Mouse (Mus musculus) kidney, embryonic 16.5 days (tissue): ENCODE results near the gene Mmp9. TPM values are rescaled to one million over a fixed set of nuclear protein-coding genes. Genes with fewer than 3 reads are reported as not detected.

ENCODE experiments used
- ATAC-seq: fragments of 200-750 bp; cut with Nextera tagmentation; 2 replicates; pipeline ENCODE4 v1.8.0; 2017; ENCODE audit warnings: moderate TSS enrichment; ENCODE audit not compliant: low FRiP score, low TSS enrichment
- H3K27ac ChIP-seq: fragments of 300-500 bp; sonication (generic); 2 replicates; pipeline ENCODE4 v1.5.1; 2014; ENCODE audit warnings: low read length
- H3K27me3 ChIP-seq: fragments of 300-500 bp; sonication (generic); 2 replicates; pipeline ENCODE4 v1.6.1; 2014; ENCODE audit warnings: low read length, control low read depth, mixed read lengths; ENCODE audit not compliant: insufficient read depth
- H3K36me3 ChIP-seq: fragments of 300-500 bp; sonication (generic); 2 replicates; pipeline ENCODE4 v1.6.1; 2014; ENCODE audit warnings: low read length, control low read depth, mixed read lengths; ENCODE audit not compliant: insufficient read depth
- H3K4me1 ChIP-seq: fragments of 300-500 bp; sonication (generic); 2 replicates; pipeline ENCODE4 v1.6.1; 2014; ENCODE audit warnings: low read length, control low read depth, mixed read lengths; ENCODE audit not compliant: insufficient read depth
- H3K4me2 ChIP-seq: fragments of 300-500 bp; sonication (generic); replicated peaks from 2 replicates; pipeline ENCODE4 v1.6.1; 2014; ENCODE audit warnings: low read depth, low read length
- H3K4me3 ChIP-seq: fragments of 300-500 bp; sonication (generic); 2 replicates; pipeline ENCODE4 v1.5.1; 2014; ENCODE audit warnings: mild to moderate bottlenecking, low read length
- H3K9ac ChIP-seq: fragments of 300-500 bp; sonication (generic); replicated peaks from 2 replicates; pipeline ENCODE4 v1.6.1; 2014; ENCODE audit warnings: low read length
- H3K9me3 ChIP-seq: fragments of 300-500 bp; sonication (generic); 2 replicates; pipeline ENCODE4 v1.6.1; 2016; ENCODE audit warnings: low read length, control low read depth
- WGBS: fragments of 180-500 bp; shearing (Covaris S2); extraction: QIAGEN DNeasy Blood & Tissue Kit; methylation state at CpG from one replicate; pipeline ENCODE4 v1.1.7; 2014; 5-methylcytosine and 5-hydroxymethylcytosine counted together
- polyA plus RNA-seq: library from polyadenylated mRNA; unstranded; fragments of >200 nt; fragmentation: Nextera tagmentation; extraction: Ambion mirVana; gene quantifications from 2 replicates; pipeline ENCODE4 v1.2.1, GENCODE M21; 2015

The Mmp9 gene
- polyA plus RNA-seq, 1 experiment from 2014 or later, result 3.2 TPM

- WGBS, result 87% methylated on average over 11 of the region's 11 CpGs
- ATAC-seq, result no peak
- Histone ChIP-seq H3K9ac (no peak overlapping the region), H3K4me3 (no peak overlapping the region), H3K36me3 (0 out of 2 replicates have a peak, but pooled peaks cover under 1% of the 10 kb centered on the region), H3K4me1 (peaks cover 20% of the 10 kb centered on the region), H3K4me2 (no peak overlapping the region), H3K27ac (no peak overlapping the region), H3K27me3 (peaks cover 31% of the 10 kb centered on the region), H3K9me3 (no peaks in the 10 kb centered on the region)
Measured at GRCm38 (mm10) chr2:164994156-164994555, 53.6 kb downstream of the Mmp9 start.

- no peak for ATAC-seq
- no peak overlapping the region for H3K4me3 ChIP-seq
- H3K27me3 ChIP-seq, result peaks cover 33% of the 10 kb centered on the region
- H3K9me3 ChIP-seq, result no peaks in the 10 kb centered on the region
- peaks cover 7% of the 10 kb centered on the region for H3K36me3 ChIP-seq
- no peak overlapping the region for H3K27ac ChIP-seq
- H3K4me2 ChIP-seq, result no peak overlapping the region
- H3K4me1 ChIP-seq, result peaks cover 20% of the 10 kb centered on the region
- WGBS, result 56% methylated on average over 21 of the region's 21 CpGs
- no peak overlapping the region for H3K9ac ChIP-seq
Measured at GRCm38 (mm10) chr2:164994659-164995428, 54.3 kb downstream of the Mmp9 start.

- no peak for ATAC-seq
- Histone ChIP-seq H3K27ac (no peak overlapping the region), H3K4me3 (no peak overlapping the region), H3K4me1 (peaks cover 20% of the 10 kb centered on the region), H3K36me3 (peaks cover 17% of the 10 kb centered on the region), H3K27me3 (peaks cover 33% of the 10 kb centered on the region), H3K4me2 (no peak overlapping the region), H3K9me3 (no peaks in the 10 kb centered on the region), H3K9ac (no peak overlapping the region)
- 75% methylated on average over 11 of the region's 11 CpGs for WGBS
Measured at GRCm38 (mm10) chr2:164995976-164996375, 55.4 kb downstream of the Mmp9 start.

GRCm38 (mm10) chr2:164996848-164997720 lies 56.5 kb downstream of the Mmp9 start:
- H3K36me3 ChIP-seq, result peaks cover 27% of the 10 kb centered on the region
- peak overlapping the region; percentile 49 for H3K9ac ChIP-seq
- peaks cover 33% of the 10 kb centered on the region for H3K27me3 ChIP-seq
- peak overlapping the region; percentile 41 for H3K4me3 ChIP-seq
- H3K27ac ChIP-seq, result no peak overlapping the region
- peaks cover 16% of the 10 kb centered on the region for H3K4me1 ChIP-seq
- H3K4me2 ChIP-seq, result peak overlapping the region; percentile 66
- ATAC-seq, result no peak
- 8% methylated on average over 49 of the region's 49 CpGs for WGBS
- H3K9me3 ChIP-seq, result no peaks in the 10 kb centered on the region

GRCm38 (mm10) chr2:164997721-164998428 lies 57.3 kb downstream of the Mmp9 start:
- H3K4me1 ChIP-seq, result peaks cover 16% of the 10 kb centered on the region
- peak; percentile 10; the same call in 1 of the 2 replicates for ATAC-seq
- H3K9ac ChIP-seq, result peak overlapping the region; percentile 49
- H3K27ac ChIP-seq, result no peak overlapping the region
- under 1% methylated on average over 51 of the region's 52 CpGs for WGBS
- H3K27me3 ChIP-seq, result peaks cover 33% of the 10 kb centered on the region
- peak overlapping the region; percentile 66 for H3K4me2 ChIP-seq
- H3K36me3 ChIP-seq, result peaks cover 35% of the 10 kb centered on the region
- no peaks in the 10 kb centered on the region for H3K9me3 ChIP-seq
- H3K4me3 ChIP-seq, result peak overlapping the region; percentile 41

GRCm38 (mm10) chr2:165001958-165002357 lies 61.4 kb downstream of the Mmp9 start:
- Histone ChIP-seq H3K27me3 (peaks cover 22% of the 10 kb centered on the region), H3K4me1 (peaks cover 16% of the 10 kb centered on the region), H3K9me3 (no peaks in the 10 kb centered on the region), H3K36me3 (peaks cover 72% of the 10 kb centered on the region), H3K9ac (no peak overlapping the region), H3K27ac (no peak overlapping the region), H3K4me2 (no peak overlapping the region), H3K4me3 (no peak overlapping the region)
- ATAC-seq, result no peak
- 94% methylated on average over 13 of the region's 13 CpGs for WGBS

- Histone ChIP-seq H3K4me2 (no peak overlapping the region), H3K9ac (no peak overlapping the region), H3K27ac (no peak overlapping the region), H3K4me1 (peaks cover 7% of the 10 kb centered on the region; the same call in 1 of the 2 replicates), H3K4me3 (no peak overlapping the region), H3K36me3 (peaks cover 84% of the 10 kb centered on the region), H3K27me3 (peaks cover 11% of the 10 kb centered on the region), H3K9me3 (no peaks in the 10 kb centered on the region)
- WGBS, result 84% methylated on average over 3 of the region's 3 CpGs
- ATAC-seq, result no peak
Measured at GRCm38 (mm10) chr2:165003108-165003507, 62.5 kb downstream of the Mmp9 start.

- WGBS, result 84% methylated on average over 10 of the region's 10 CpGs
Measured at GRCm38 (mm10) chr2:165004237-165004636, 63.7 kb downstream of the Mmp9 start.

More at GRCm38 (mm10) chr2:165004237-165004636, 63.7 kb downstream of the Mmp9 start:
- Histone ChIP-seq H3K27ac (no peak overlapping the region), H3K4me1 (no peaks in the 10 kb centered on the region), H3K4me2 (no peak overlapping the region), H3K36me3 (peaks cover 93% of the 10 kb centered on the region), H3K9ac (no peak overlapping the region), H3K9me3 (no peaks in the 10 kb centered on the region), H3K4me3 (no peak overlapping the region), H3K27me3 (peaks cover under 1% of the 10 kb centered on the region; the same call in 1 of the 2 replicates)
- ATAC-seq, result no peak
